Mouse (Mus musculus) E14TG2a.4 (cell line): ENCODE data around the gene Nudt15.

Experiments
- CTCF ChIP-seq: conservative IDR thresholded peaks from 2 replicates; pipeline ENCODE4 v1.5.1; 2014; ENCODE audit warnings: low read length
- NANOG ChIP-seq: IDR thresholded peaks from 2 replicates; pipeline ENCODE4 v1.6.1; 2014; ENCODE audit warnings: borderline replicate concordance, low read length, mixed read lengths

DNA sequence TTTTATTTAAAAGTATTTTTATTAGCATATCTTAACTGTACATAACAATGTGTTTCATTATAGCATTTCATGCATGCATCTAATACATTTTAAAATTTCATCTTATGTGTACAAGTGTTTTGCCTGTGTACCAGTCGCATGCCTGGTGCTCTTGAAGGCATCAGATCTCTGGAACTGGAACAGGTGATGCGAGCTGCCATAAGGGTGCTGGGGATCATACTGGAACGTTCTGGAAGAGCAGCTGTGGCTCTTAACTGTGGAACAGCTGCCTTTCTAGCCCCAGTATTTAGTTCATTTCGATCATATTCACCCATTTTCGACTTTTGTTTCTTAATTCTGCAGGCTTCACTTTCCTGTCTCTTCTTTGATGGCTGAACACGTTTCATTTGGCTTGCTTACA is 3.1 kb upstream of the Nudt15 start:
- TF ChIP-seq CTCF: no peak
- no peak for TF ChIP-seq NANOG
